Mouse (Mus musculus): ENCODE results near the gene Adam23. TPM values are rescaled to one million over a fixed set of nuclear protein-coding genes. Genes with fewer than 3 reads are reported as not detected.

The Adam23 gene
- polyA plus RNA-seq, 1 experiment from 2014 or later, result 1.9 TPM

- Histone ChIP-seq H3K4me1 (peaks cover 12% of the 10 kb centered on the region), H3K36me3 (no peaks in the 10 kb centered on the region), H3K9me3 (no peaks in the 10 kb centered on the region), H3K4me3 (peak overlapping the region; percentile 83), H3K27me3 (ENCODE audit: insufficient read depth, poor library complexity, severe bottlenecking) (peaks cover 58% of the 10 kb centered on the region), H3K27ac (peak overlapping the region; percentile 78)
- DNase-seq (ENCODE audit: low spot score), result no peak
- WGBS, result under 1% methylated on average over 64 of the region's 68 CpGs
Observed at GRCm38 (mm10) chr1:63446047-63446704, 485 bp downstream of the Adam23 start.

GRCm38 (mm10) chr1:63446721-63447120 is 1.0 kb downstream of the Adam23 start:
- H3K27ac ChIP-seq, result no peak overlapping the region
- H3K36me3 ChIP-seq, result no peaks in the 10 kb centered on the region
- 68% methylated on average over 2 of the region's 2 CpGs for WGBS
- peaks cover 12% of the 10 kb centered on the region for H3K4me1 ChIP-seq
- DNase-seq (ENCODE audit: low spot score), result no peak
- peaks cover 58% of the 10 kb centered on the region for H3K27me3 ChIP-seq (ENCODE audit: insufficient read depth, poor library complexity, severe bottlenecking)
- no peaks in the 10 kb centered on the region for H3K9me3 ChIP-seq
- peak overlapping the region; percentile 83 for H3K4me3 ChIP-seq

GRCm38 (mm10) chr1:63450091-63450490 is 4.4 kb downstream of the Adam23 start:
- peaks cover 50% of the 10 kb centered on the region for H3K27me3 ChIP-seq (ENCODE audit: insufficient read depth, poor library complexity, severe bottlenecking)
- 79% methylated on average over 4 of the region's 4 CpGs for WGBS
- H3K4me1 ChIP-seq, result peaks cover 25% of the 10 kb centered on the region

GRCm38 (mm10) chr1:63453332-63453887 is 7.7 kb downstream of the Adam23 start:
- Histone ChIP-seq H3K27me3 (ENCODE audit: insufficient read depth, poor library complexity, severe bottlenecking) (peaks cover 24% of the 10 kb centered on the region; the same call in 1 of the 2 replicates), H3K9me3 (no peaks in the 10 kb centered on the region), H3K4me3 (no peak overlapping the region), H3K36me3 (no peaks in the 10 kb centered on the region), H3K27ac (no peak overlapping the region), H3K4me1 (peaks cover 13% of the 10 kb centered on the region)
- WGBS, result 19% methylated on average over 5 of the region's 5 CpGs
- DNase-seq (ENCODE audit: low spot score), result no peak

More at GRCm38 (mm10) chr1:63450091-63450490, 4.4 kb downstream of the Adam23 start:
- Histone ChIP-seq H3K36me3 (no peaks in the 10 kb centered on the region), H3K9me3 (no peaks in the 10 kb centered on the region), H3K4me3 (no peak overlapping the region), H3K27ac (no peak overlapping the region)
- DNase-seq (ENCODE audit: low spot score), result no peak

- no peak for DNase-seq (ENCODE audit: low spot score)
Observed at GRCm38 (mm10) chr1:63457801-63458519, 12.3 kb downstream of the Adam23 start.

GRCm38 (mm10) chr1:63459151-63459550 is 13.5 kb downstream of the Adam23 start:
- WGBS, result 85% methylated on average over 3 of the region's 3 CpGs
- H3K9me3 ChIP-seq, result no peaks in the 10 kb centered on the region
- DNase-seq (ENCODE audit: low spot score), result no peak
- no peaks in the 10 kb centered on the region for H3K36me3 ChIP-seq
- no peak overlapping the region for H3K27ac ChIP-seq
- H3K4me3 ChIP-seq, result no peak overlapping the region
- H3K27me3 ChIP-seq (ENCODE audit: insufficient read depth, poor library complexity, severe bottlenecking), result peaks cover 14% of the 10 kb centered on the region; the same call in 1 of the 2 replicates
- 0 out of 2 replicates have a peak, but pooled peaks cover 3% of the 10 kb centered on the region for H3K4me1 ChIP-seq

More at GRCm38 (mm10) chr1:63457801-63458519, 12.3 kb downstream of the Adam23 start:
- Histone ChIP-seq H3K4me1 (peaks cover 12% of the 10 kb centered on the region), H3K9me3 (no peaks in the 10 kb centered on the region), H3K27ac (peak overlapping the region; percentile 1; the same call in 1 of the 2 replicates), H3K27me3 (ENCODE audit: insufficient read depth, poor library complexity, severe bottlenecking) (peaks cover 14% of the 10 kb centered on the region; the same call in 1 of the 2 replicates), H3K36me3 (no peaks in the 10 kb centered on the region), H3K4me3 (no peak overlapping the region)
- 63% methylated on average over 8 of the region's 8 CpGs for WGBS

GRCm38 (mm10) chr1:63459926-63460325 is 14.2 kb downstream of the Adam23 start:
- WGBS, result 76% methylated on average over 6 of the region's 6 CpGs

GRCm38 (mm10) chr1:63464441-63464840 is 18.8 kb downstream of the Adam23 start:
- DNase-seq (ENCODE audit: low spot score), result no peak

More at GRCm38 (mm10) chr1:63459926-63460325, 14.2 kb downstream of the Adam23 start:
- no peak overlapping the region for H3K27ac ChIP-seq
- no peaks in the 10 kb centered on the region for H3K9me3 ChIP-seq
- peaks cover 9% of the 10 kb centered on the region; the same call in 1 of the 2 replicates for H3K27me3 ChIP-seq (ENCODE audit: insufficient read depth, poor library complexity, severe bottlenecking)
- no peak overlapping the region for H3K4me3 ChIP-seq
- no peaks in the 10 kb centered on the region for H3K36me3 ChIP-seq
- no peaks in the 10 kb centered on the region for H3K4me1 ChIP-seq
- no peak for DNase-seq (ENCODE audit: low spot score)

GRCm38 (mm10) chr1:63473272-63473671 is 27.6 kb downstream of the Adam23 start:
- Histone ChIP-seq H3K4me1 (no peaks in the 10 kb centered on the region), H3K27me3 (ENCODE audit: insufficient read depth, poor library complexity, severe bottlenecking) (no peaks in the 10 kb centered on the region), H3K9me3 (no peaks in the 10 kb centered on the region), H3K36me3 (no peaks in the 10 kb centered on the region), H3K27ac (no peak overlapping the region), H3K4me3 (no peak overlapping the region)
- no peak for DNase-seq (ENCODE audit: low spot score)
- 83% methylated on average over 2 of the region's 2 CpGs for WGBS

More at GRCm38 (mm10) chr1:63464441-63464840, 18.8 kb downstream of the Adam23 start:
- WGBS, result 65% methylated on average over 1 of the region's 1 CpGs
- no peak overlapping the region for H3K27ac ChIP-seq
- no peaks in the 10 kb centered on the region for H3K9me3 ChIP-seq
- no peaks in the 10 kb centered on the region for H3K4me1 ChIP-seq
- H3K36me3 ChIP-seq, result no peaks in the 10 kb centered on the region
- H3K4me3 ChIP-seq, result no peak overlapping the region
- no peaks in the 10 kb centered on the region for H3K27me3 ChIP-seq (ENCODE audit: insufficient read depth, poor library complexity, severe bottlenecking)

GRCm38 (mm10) chr1:63473696-63474095 is 28.0 kb downstream of the Adam23 start:
- DNase-seq (ENCODE audit: low spot score), result no peak
- no peaks in the 10 kb centered on the region for H3K36me3 ChIP-seq
- no peak overlapping the region for H3K27ac ChIP-seq
- H3K4me1 ChIP-seq, result no peaks in the 10 kb centered on the region
- 71% methylated on average over 8 of the region's 8 CpGs for WGBS
- H3K27me3 ChIP-seq (ENCODE audit: insufficient read depth, poor library complexity, severe bottlenecking), result no peaks in the 10 kb centered on the region
- H3K4me3 ChIP-seq, result no peak overlapping the region
- no peaks in the 10 kb centered on the region for H3K9me3 ChIP-seq

- no peaks in the 10 kb centered on the region for H3K9me3 ChIP-seq
- no peak overlapping the region for H3K4me3 ChIP-seq
- no peak overlapping the region for H3K27ac ChIP-seq
- no peaks in the 10 kb centered on the region for H3K27me3 ChIP-seq (ENCODE audit: insufficient read depth, poor library complexity, severe bottlenecking)
- H3K4me1 ChIP-seq, result 0 out of 2 replicates have a peak, but pooled peaks cover 4% of the 10 kb centered on the region
- 65% methylated on average over 5 of the region's 5 CpGs for WGBS
- no peak for DNase-seq (ENCODE audit: low spot score)
- no peaks in the 10 kb centered on the region for H3K36me3 ChIP-seq
Observed at GRCm38 (mm10) chr1:63478946-63479345, 33.3 kb downstream of the Adam23 start.

GRCm38 (mm10) chr1:63484646-63485045 is 39.0 kb downstream of the Adam23 start:
- Histone ChIP-seq H3K36me3 (no peaks in the 10 kb centered on the region), H3K27me3 (ENCODE audit: insufficient read depth, poor library complexity, severe bottlenecking) (no peaks in the 10 kb centered on the region), H3K4me1 (no peaks in the 10 kb centered on the region), H3K9me3 (no peaks in the 10 kb centered on the region), H3K4me3 (no peak overlapping the region), H3K27ac (no peak overlapping the region)
- WGBS, result 91% methylated on average over 6 of the region's 6 CpGs
- DNase-seq (ENCODE audit: low spot score), result no peak

GRCm38 (mm10) chr1:63486646-63487045 is 41.0 kb downstream of the Adam23 start:
- Histone ChIP-seq H3K27me3 (ENCODE audit: insufficient read depth, poor library complexity, severe bottlenecking) (no peaks in the 10 kb centered on the region), H3K27ac (no peak overlapping the region), H3K36me3 (no peaks in the 10 kb centered on the region), H3K4me3 (no peak overlapping the region), H3K9me3 (no peaks in the 10 kb centered on the region), H3K4me1 (no peaks in the 10 kb centered on the region)
- no peak for DNase-seq (ENCODE audit: low spot score)
- 83% methylated on average over 2 of the region's 2 CpGs for WGBS

Data from heart, embryonic 10.5 days (tissue).